Mouse (Mus musculus) forebrain, embryonic 12.5 days (tissue): ENCODE results near the gene Clec1b. TPM values are rescaled to one million over a fixed set of nuclear protein-coding genes. Genes with fewer than 3 reads are reported as not detected.

Experiments used
- ATAC-seq: fragments of 200-750 bp; cut with Nextera tagmentation; 2 replicates; pipeline ENCODE4 v1.8.0; 2017; ENCODE audit warnings: moderate TSS enrichment; ENCODE audit not compliant: low FRiP score
- H3K27ac ChIP-seq: fragments of 300-500 bp; sonication (generic); 2 replicates; pipeline ENCODE4 v1.5.1; 2016; ENCODE audit warnings: mild to moderate bottlenecking
- H3K27me3 ChIP-seq: fragments of 300-500 bp; sonication (generic); 2 replicates; pipeline ENCODE4 v1.6.1; 2016; ENCODE audit warnings: mild to moderate bottlenecking
- H3K36me3 ChIP-seq: fragments of 300-500 bp; sonication (generic); replicated peaks from 2 replicates; pipeline ENCODE4 v1.6.1; 2016; ENCODE audit warnings: mild to moderate bottlenecking
- H3K4me1 ChIP-seq: fragments of 300-500 bp; sonication (generic); 2 replicates; pipeline ENCODE4 v1.6.1; 2016
- H3K4me2 ChIP-seq: fragments of 300-500 bp; sonication (generic); 2 replicates; pipeline ENCODE4 v1.6.1; 2016; ENCODE audit warnings: mild to moderate bottlenecking, moderate library complexity
- H3K4me3 ChIP-seq: fragments of 300-500 bp; sonication (generic); replicated peaks from 2 replicates; pipeline ENCODE4 v1.5.1; 2016; ENCODE audit warnings: mild to moderate bottlenecking
- H3K9ac ChIP-seq: fragments of 300-500 bp; sonication (generic); 2 replicates; pipeline ENCODE4 v1.6.1; 2016; ENCODE audit warnings: mild to moderate bottlenecking
- H3K9me3 ChIP-seq: fragments of 300-500 bp; sonication (generic); 2 replicates; pipeline ENCODE4 v1.6.1; 2016
- WGBS: fragments of 180-500 bp; shearing (Covaris S2); methylation state at CpG from one replicate; pipeline ENCODE4 v1.1.7; 2016; 5-methylcytosine and 5-hydroxymethylcytosine counted together
- polyA plus RNA-seq: library from polyadenylated mRNA; unstranded; fragments of >200 nt; fragmentation: Nextera tagmentation; extraction: Ambion mirVana; gene quantifications from 2 replicates; pipeline ENCODE4 v1.2.1, GENCODE M21; 2016

Gene Clec1b
- polyA plus RNA-seq, 1 experiment from 2014 or later = 7.1 TPM

DNA sequence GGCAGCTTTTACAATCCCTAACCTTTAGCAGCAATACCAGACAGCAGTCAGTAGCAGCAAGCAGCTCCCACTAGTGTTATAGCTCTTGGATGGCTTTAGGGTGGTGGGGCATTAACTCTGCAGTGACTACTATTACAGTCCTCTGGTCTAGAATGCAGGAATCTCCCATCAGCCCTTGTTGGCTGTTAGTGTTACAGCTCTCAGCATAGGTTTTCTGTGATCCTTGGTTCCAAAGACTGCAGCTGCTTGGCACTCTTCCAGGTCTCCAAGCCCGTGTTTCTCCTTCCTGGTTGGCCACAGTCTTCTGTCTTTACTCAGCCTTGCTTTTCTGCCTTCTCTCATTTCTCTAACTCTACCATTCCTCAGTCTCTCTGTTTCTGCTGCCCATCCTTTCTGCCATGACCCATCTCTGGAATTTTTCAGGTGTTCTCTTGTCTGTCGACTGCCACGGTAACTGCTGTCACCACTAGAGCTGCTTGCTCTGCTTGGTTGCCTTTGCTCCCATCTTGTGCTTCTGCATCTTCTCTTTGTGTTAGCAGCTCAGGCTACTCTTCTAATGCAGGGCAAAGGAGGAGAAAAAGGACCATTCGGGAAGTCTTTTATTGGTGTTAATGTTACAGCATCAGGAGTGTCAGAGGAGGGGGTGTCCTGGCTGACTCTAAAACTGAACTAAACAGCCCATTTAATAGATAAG is 26.1 kb downstream of the Clec1b start:
- no peak overlapping the region for H3K27ac ChIP-seq
- no peak overlapping the region for H3K4me2 ChIP-seq
- no peaks in the 10 kb centered on the region for H3K9me3 ChIP-seq
- 75% methylated on average over 4 of the region's 4 CpGs for WGBS
- no peaks in the 10 kb centered on the region for H3K36me3 ChIP-seq
- H3K4me3 ChIP-seq = no peak overlapping the region
- 0 out of 2 replicates have a peak, but pooled peaks have one; percentile 6 for ATAC-seq
- no peaks in the 10 kb centered on the region for H3K4me1 ChIP-seq
- H3K9ac ChIP-seq = no peak overlapping the region
- no peaks in the 10 kb centered on the region for H3K27me3 ChIP-seq

DNA sequence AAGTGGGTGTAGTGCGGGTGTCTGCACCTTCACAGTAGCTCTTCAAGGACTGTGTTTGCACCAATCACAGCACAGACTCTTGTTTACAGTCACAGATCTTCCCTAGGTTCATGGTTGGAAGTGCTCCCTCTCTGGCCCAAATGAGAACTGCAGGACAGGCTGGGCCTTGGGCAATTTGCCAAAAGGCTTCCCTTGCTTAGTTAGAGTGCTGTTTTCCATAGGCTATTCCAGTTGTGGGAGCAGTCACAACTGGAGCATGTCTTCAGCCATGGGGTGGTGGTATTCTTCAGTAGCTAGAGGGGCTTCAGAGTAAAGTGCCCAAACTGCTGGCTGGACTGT is 26.6 kb downstream of the Clec1b start:
- WGBS = 29% methylated on average over 1 of the region's 1 CpGs
- H3K36me3 ChIP-seq = no peaks in the 10 kb centered on the region

DNA sequence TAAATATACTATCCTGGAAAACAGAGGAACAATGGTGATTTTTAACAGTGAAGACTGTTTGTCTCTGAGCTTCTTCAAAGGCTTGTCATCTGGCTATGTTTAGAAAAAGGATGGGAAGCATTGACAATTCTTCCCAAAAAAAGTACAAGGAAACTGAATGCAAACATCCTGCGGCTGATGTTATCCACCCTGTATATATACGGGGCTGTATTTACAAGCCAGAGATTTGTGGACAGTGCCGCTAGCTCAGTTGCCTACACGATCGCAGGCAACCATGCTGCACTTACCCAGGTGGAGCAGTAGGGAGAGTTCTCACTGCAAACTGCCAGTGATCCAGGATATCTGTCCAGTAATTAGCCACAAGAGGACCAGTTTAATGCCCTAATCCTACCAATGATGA is 28.1 kb downstream of the Clec1b start:
- H3K4me3 ChIP-seq = no peak overlapping the region
- H3K36me3 ChIP-seq = no peaks in the 10 kb centered on the region
- H3K4me2 ChIP-seq = no peak overlapping the region
- H3K9ac ChIP-seq = no peak overlapping the region
- H3K4me1 ChIP-seq = no peaks in the 10 kb centered on the region
- WGBS = 81% methylated on average over 5 of the region's 5 CpGs
- H3K27me3 ChIP-seq = no peaks in the 10 kb centered on the region
- no peaks in the 10 kb centered on the region for H3K9me3 ChIP-seq
- no peak overlapping the region for H3K27ac ChIP-seq
- no peak for ATAC-seq

More for the DNA sequence above, 26.6 kb downstream of the Clec1b start:
- ATAC-seq = peak; percentile 87
- Histone ChIP-seq H3K27me3 (no peaks in the 10 kb centered on the region), H3K4me2 (no peak overlapping the region), H3K4me3 (no peak overlapping the region), H3K27ac (no peak overlapping the region), H3K9me3 (no peaks in the 10 kb centered on the region), H3K4me1 (no peaks in the 10 kb centered on the region), H3K9ac (no peak overlapping the region)

- H3K4me1 ChIP-seq = no peaks in the 10 kb centered on the region
- no peaks in the 10 kb centered on the region for H3K27me3 ChIP-seq
- H3K36me3 ChIP-seq = no peaks in the 10 kb centered on the region
- H3K4me2 ChIP-seq = no peak overlapping the region
- no peak overlapping the region for H3K27ac ChIP-seq
- H3K9ac ChIP-seq = no peak overlapping the region
- WGBS = 47% methylated on average over 5 of the region's 5 CpGs
- no peak for ATAC-seq
- H3K4me3 ChIP-seq = no peak overlapping the region
- no peaks in the 10 kb centered on the region for H3K9me3 ChIP-seq
Measured at GRCm38 (mm10) chr6:129425812-129426211, 28.7 kb downstream of the Clec1b start.

GRCm38 (mm10) chr6:129427281-129427680 is 30.2 kb downstream of the Clec1b start:
- no peaks in the 10 kb centered on the region for H3K4me1 ChIP-seq
- no peak overlapping the region for H3K9ac ChIP-seq
- no peak overlapping the region for H3K4me3 ChIP-seq
- no peaks in the 10 kb centered on the region for H3K9me3 ChIP-seq
- H3K36me3 ChIP-seq = no peaks in the 10 kb centered on the region
- H3K27ac ChIP-seq = no peak overlapping the region
- no peak for ATAC-seq
- WGBS = 77% methylated on average over 4 of the region's 4 CpGs
- no peaks in the 10 kb centered on the region for H3K27me3 ChIP-seq
- no peak overlapping the region for H3K4me2 ChIP-seq

GRCm38 (mm10) chr6:129434239-129434638 is 37.1 kb downstream of the Clec1b start:
- H3K9me3 ChIP-seq = no peaks in the 10 kb centered on the region
- WGBS = 55% methylated on average over 5 of the region's 5 CpGs
- H3K4me1 ChIP-seq = no peaks in the 10 kb centered on the region
- H3K4me3 ChIP-seq = no peak overlapping the region
- no peak overlapping the region for H3K4me2 ChIP-seq
- no peak for ATAC-seq
- H3K27ac ChIP-seq = no peak overlapping the region
- no peaks in the 10 kb centered on the region for H3K27me3 ChIP-seq
- no peak overlapping the region for H3K9ac ChIP-seq
- H3K36me3 ChIP-seq = no peaks in the 10 kb centered on the region

DNA sequence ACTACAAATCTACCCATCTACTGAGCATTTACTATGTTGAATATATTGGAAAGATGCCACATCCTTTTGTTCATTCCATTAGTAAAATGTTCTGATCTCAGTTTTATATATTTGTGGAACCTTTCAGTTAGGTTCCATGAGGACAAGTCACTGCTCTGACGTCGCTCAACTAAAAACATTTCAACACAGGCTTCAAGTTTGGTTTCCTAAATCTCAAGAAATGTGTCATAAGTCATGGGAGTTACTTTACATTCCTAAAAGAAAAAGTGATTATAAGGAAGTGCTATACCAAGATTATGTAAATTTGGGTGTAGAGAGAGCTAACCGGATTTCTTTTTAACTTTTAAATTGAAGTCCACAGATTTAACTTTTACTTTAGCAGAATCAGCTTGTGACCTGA is 38.9 kb downstream of the Clec1b start:
- Histone ChIP-seq H3K9ac (no peak overlapping the region), H3K36me3 (no peaks in the 10 kb centered on the region), H3K4me1 (no peaks in the 10 kb centered on the region), H3K27me3 (no peaks in the 10 kb centered on the region), H3K4me3 (no peak overlapping the region), H3K27ac (no peak overlapping the region), H3K4me2 (no peak overlapping the region), H3K9me3 (no peaks in the 10 kb centered on the region)
- 83% methylated on average over 3 of the region's 3 CpGs for WGBS
- ATAC-seq = no peak

GRCm38 (mm10) chr6:129438033-129438432 is 40.9 kb downstream of the Clec1b start:
- Histone ChIP-seq H3K4me2 (no peak overlapping the region), H3K9ac (no peak overlapping the region), H3K4me3 (no peak overlapping the region), H3K27me3 (no peaks in the 10 kb centered on the region), H3K9me3 (no peaks in the 10 kb centered on the region), H3K4me1 (no peaks in the 10 kb centered on the region), H3K36me3 (no peaks in the 10 kb centered on the region), H3K27ac (no peak overlapping the region)
- WGBS = 85% methylated on average over 2 of the region's 2 CpGs
- no peak for ATAC-seq

GRCm38 (mm10) chr6:129449743-129450142 is 52.6 kb downstream of the Clec1b start:
- Histone ChIP-seq H3K4me1 (no peaks in the 10 kb centered on the region), H3K4me2 (no peak overlapping the region), H3K27me3 (no peaks in the 10 kb centered on the region), H3K36me3 (no peaks in the 10 kb centered on the region), H3K9ac (no peak overlapping the region), H3K9me3 (no peaks in the 10 kb centered on the region), H3K4me3 (no peak overlapping the region), H3K27ac (no peak overlapping the region)
- WGBS = 79% methylated on average over 6 of the region's 6 CpGs
- ATAC-seq = no peak

DNA sequence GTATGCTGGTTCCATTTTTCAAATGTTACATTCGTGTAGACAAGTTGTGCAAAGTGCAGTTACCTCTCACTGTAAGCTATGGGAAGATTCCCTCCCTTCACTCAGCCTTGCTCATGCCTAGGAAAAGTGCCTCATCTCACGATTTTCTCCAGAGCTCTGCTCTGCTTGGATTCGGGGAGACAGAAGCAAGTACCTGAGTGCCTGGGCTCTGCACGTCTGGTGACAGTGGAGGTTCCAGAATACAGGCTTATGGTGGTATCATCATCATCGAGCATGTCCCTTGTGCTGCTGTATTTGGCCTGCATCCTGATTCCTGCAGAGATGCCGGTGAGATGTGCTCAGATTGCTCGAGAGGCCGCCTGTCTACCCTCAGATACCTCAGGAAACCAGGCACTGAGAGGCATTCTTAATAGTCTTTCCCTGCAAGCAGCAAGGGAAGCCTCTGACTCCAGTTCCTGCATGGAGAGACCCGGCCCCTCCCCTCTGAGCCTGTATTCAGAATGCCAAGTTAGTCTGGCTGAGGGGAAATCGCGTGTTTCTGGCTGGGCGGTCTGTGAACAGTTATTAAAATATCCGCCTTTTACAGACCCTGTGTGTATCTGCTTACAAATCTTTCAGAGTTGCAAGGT is 54.4 kb downstream of the Clec1b start, which contains the start of gene Clec1a:
Gene Clec1a, minus strand, starts transcription at position 590 of the 629 bp plus-strand sequence.
- Histone ChIP-seq H3K4me1 (no peaks in the 10 kb centered on the region), H3K4me3 (no peak within 1 kb of the TSS), H3K27me3 (no peaks in the 10 kb centered on the region), H3K36me3 (no peaks in the 10 kb centered on the region), H3K9me3 (no peaks in the 10 kb centered on the region), H3K4me2 (no peak within 1 kb of the TSS), H3K9ac (no peak within 1 kb of the TSS), H3K27ac (no peak within 1 kb of the TSS)
- ATAC-seq = no peak
- WGBS = 67% methylated on average over 13 of the region's 13 CpGs

Other genes with a start within 250 kb of the Clec1b start
- gene Clec2d, start 216.7 kb upstream of the Clec1b start, polyA plus RNA-seq = not detected in 2 replicates
- not detected in 2 replicates for gene Cd69, start 121.9 kb upstream of the Clec1b start, polyA plus RNA-seq
- gene 4922502D21Rik, start 65.5 kb upstream of the Clec1b start, polyA plus RNA-seq = not detected in 2 replicates
- gene Clec12a, start 54.6 kb upstream of the Clec1b start, polyA plus RNA-seq = 0.18 and 0.31 TPM in 2 replicates
- not detected in 2 replicates for gene Clec12b, start 11.4 kb upstream of the Clec1b start, polyA plus RNA-seq
- 0.19 and 0.23 TPM in 2 replicates for gene Clec9a, start 11.6 kb downstream of the Clec1b start, polyA plus RNA-seq
- gene Clec1a, start 54.7 kb downstream of the Clec1b start, polyA plus RNA-seq = 1.2 TPM in 2 replicates
- not detected in 2 replicates for gene Olr1, start 109.9 kb downstream of the Clec1b start, polyA plus RNA-seq
- not detected in 2 replicates for gene Tmem52b, start 115.3 kb downstream of the Clec1b start, polyA plus RNA-seq
- gene Gabarapl1, start 135.9 kb downstream of the Clec1b start, polyA plus RNA-seq = 83.6 and 97.2 TPM in 2 replicates
- gene Klre1, start 180.6 kb downstream of the Clec1b start, polyA plus RNA-seq = not detected in 2 replicates
- gene Klrd1, start 194.5 kb downstream of the Clec1b start, polyA plus RNA-seq = not detected in 2 replicates
- gene Klrk1, start 226.6 kb downstream of the Clec1b start, polyA plus RNA-seq = 0.08 and 0.13 TPM in 2 replicates
- gene Klrc3, start 246.0 kb downstream of the Clec1b start, polyA plus RNA-seq = not detected in 2 replicates